Mouse (Mus musculus) thymus, postnatal 10 days (tissue): ENCODE results near the gene Tmem268.

ENCODE experiments used
- DNase-seq, 2 experiments: peaks; one replicate each; pipeline ENCODE4 v3.0.0; 2021; ENCODE audit warnings: low spot score in 2 of 2

Tmem268 gene

GRCm38 (mm10) chr4:63558407-63559081 lies at the start of gene Tmem268:
Gene Tmem268, plus strand, starts transcription at chr4:63558781.
- DNase-seq: peak; percentile 68 to 77

- no peak for DNase-seq
Observed at GRCm38 (mm10) chr4:63512921-63513320, 45.7 kb upstream of the Tmem268 start.

DNA sequence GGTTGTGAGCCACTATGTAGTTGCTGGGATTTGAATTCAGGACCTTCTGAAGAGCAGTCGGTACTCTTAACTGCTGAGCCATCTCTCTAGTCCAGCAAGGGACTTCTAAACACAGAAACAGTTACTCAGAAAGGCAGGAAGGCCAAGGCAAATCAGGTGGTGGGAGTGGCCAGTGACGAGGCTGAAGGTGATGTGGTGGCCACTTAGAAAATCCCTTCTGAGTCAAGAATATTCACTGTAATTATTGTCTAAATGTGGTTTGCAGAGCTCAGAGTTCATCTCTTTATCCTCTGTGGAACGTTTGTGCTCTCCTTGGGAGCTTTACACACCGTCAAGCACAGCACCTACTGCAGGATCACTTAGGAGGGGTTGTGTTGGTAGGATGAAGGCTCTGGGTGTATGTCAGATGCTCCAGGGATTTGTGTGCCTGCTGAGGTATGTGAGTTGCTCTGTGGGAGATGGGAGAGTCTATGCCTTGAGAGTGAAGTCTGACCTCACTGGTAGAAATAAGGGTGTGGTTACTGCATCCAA lies 44.1 kb upstream of the Tmem268 start:
- DNase-seq: no peak

DNA sequence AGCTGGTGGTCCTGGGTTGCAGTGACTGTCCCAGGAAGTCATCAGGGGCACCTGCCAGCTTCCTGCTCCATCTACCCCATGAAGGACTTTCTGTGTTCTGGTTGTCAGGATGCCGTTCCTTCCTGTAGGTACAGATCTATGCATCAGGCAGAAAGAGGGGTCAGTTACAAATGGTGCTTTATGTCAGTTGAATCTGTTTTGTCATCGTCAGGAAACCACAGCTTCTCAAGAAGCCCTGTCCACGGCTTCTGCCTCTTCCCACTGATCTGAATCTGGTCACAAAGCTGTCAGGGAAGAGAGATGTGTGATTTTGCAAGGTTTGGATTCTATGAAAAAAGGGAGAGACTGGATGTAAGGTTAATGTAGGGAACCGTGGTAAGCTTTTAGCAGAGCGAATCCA lies 43.6 kb upstream of the Tmem268 start:
- no peak for DNase-seq

GRCm38 (mm10) chr4:63521813-63522419 lies 36.7 kb upstream of the Tmem268 start:
- no peak for DNase-seq

GRCm38 (mm10) chr4:63525514-63525913 lies 33.1 kb upstream of the Tmem268 start:
- DNase-seq: no peak

GRCm38 (mm10) chr4:63528946-63529345 lies 29.6 kb upstream of the Tmem268 start:
- no peak for DNase-seq

- DNase-seq: no peak
Observed at GRCm38 (mm10) chr4:63530409-63530808, 28.2 kb upstream of the Tmem268 start.

- no peak for DNase-seq
Observed at GRCm38 (mm10) chr4:63537602-63538001, 21.0 kb upstream of the Tmem268 start.

GRCm38 (mm10) chr4:63542209-63542608 lies 16.4 kb upstream of the Tmem268 start:
- no peak for DNase-seq

- DNase-seq: peak; percentile 37 to 59
Observed at GRCm38 (mm10) chr4:63543746-63544493, 14.7 kb upstream of the Tmem268 start.

- DNase-seq: peak; percentile 96
Observed at GRCm38 (mm10) chr4:63544494-63545230, 13.9 kb upstream of the Tmem268 start, which contains the start of gene Atp6v1g1. Gene Atp6v1g1, plus strand, starts transcription at chr4:63544772.

- no peak for DNase-seq
Observed at GRCm38 (mm10) chr4:63545231-63545958, 13.2 kb upstream of the Tmem268 start.

GRCm38 (mm10) chr4:63546441-63547055 lies 12.0 kb upstream of the Tmem268 start:
- DNase-seq: no peak

- DNase-seq: no peak
Observed at GRCm38 (mm10) chr4:63547799-63548198, 10.8 kb upstream of the Tmem268 start.

GRCm38 (mm10) chr4:63548491-63548890 lies 10.1 kb upstream of the Tmem268 start:
- no peak for DNase-seq

- no peak for DNase-seq
Observed at GRCm38 (mm10) chr4:63550908-63551307, 7.7 kb upstream of the Tmem268 start.

DNA sequence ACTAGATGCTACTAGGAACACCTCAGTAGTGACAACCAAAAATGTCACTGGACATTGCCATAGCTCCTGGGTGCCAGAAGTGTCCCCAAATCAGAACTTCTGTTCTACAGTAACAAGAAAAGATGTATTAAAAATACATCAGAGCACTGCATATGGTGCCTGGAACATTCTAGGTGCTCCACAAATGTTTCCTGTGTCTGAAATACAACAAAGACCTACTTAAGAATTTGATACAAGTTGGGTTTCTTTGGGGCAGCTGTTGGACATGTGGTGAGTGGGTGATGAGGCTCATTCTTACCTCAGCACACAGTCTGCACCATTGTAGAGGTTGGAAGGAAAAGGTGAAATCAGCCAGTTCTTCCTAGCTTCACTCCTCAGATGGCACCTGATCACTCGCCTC lies 5.7 kb upstream of the Tmem268 start:
- no peak for DNase-seq

DNA sequence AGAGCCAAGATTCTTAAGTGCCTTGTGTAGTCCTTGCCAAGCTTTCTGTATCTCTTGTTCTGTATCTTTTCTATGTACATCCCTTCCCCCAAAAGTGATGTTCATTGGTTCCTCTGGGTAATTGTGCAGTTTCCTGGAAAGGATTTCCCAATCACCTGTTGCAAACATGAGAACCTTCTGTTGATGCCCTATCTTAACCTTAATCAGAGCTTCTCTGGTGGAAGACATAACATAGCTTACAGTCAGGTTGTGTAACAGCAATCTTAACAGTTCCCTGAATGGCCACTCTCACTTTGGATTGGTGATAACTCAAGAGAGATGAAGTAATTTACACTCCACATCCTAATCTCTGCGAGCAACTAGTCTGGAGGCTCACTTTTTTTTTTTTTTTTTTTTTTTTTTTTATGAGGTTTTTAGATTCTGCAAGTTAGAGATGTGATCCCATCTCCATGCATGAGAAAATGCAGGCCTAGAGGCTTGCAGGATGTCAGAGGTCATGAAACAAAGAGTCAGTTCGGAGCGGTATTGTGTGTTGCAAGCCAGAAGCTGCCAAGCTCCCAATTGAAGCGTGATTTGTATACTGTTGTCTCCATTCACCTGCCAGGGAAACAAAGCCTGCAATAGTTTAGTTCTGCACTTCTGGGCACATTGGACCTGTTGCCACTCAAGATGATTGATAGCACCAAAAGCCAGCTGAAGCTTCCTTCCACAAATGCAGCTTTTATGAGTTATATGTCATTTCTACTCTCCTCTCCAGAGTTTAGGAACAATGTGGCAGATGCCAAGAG lies 4.6 kb upstream of the Tmem268 start:
- no peak for DNase-seq

DNA sequence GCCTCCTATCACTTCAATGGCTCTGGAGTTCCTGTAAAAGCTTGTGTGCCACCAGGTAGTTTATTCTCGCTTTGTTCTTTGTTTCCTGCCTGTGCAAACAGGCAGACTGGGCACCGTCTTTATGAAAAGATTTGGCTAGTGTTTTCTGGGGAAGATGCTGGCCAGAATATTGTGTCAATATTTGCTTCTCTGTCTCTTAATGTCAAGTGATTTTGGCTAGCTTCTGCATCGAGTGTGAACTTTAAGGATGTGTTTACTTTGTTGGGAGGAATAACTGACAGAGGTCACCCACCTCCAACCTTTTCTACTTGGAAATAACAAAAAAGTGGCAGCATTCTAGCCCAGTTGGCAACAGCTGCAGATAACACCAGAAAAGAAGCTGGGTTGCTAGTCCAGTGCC lies 4.0 kb upstream of the Tmem268 start:
- no peak for DNase-seq
